Mouse (Mus musculus): ENCODE measurements around the gene Ehhadh.
"Not testable (repeated sequence)": the region's sequence is repeated elsewhere in the genome, so short reads cannot be mapped to it uniquely, and the experiment has no call there.

Gene Ehhadh

GRCm38 (mm10) chr16:21793875-21794696 lies 6.5 kb upstream of the Ehhadh start, which contains the start of gene Map3k13:
Map3k13 (plus strand) TSS chr16:21794346.
- peak; percentile 95 for DNase-seq (ENCODE audit: low spot score)

- not testable (repeated sequence) for DNase-seq (ENCODE audit: low spot score)
These were observed 5.6 kb upstream of the Ehhadh start for GRCm38 (mm10) chr16:21793080-21793810.

GRCm38 (mm10) chr16:21791779-21792178 lies 4.2 kb upstream of the Ehhadh start:
- no peak for DNase-seq (ENCODE audit: low spot score)

DNA sequence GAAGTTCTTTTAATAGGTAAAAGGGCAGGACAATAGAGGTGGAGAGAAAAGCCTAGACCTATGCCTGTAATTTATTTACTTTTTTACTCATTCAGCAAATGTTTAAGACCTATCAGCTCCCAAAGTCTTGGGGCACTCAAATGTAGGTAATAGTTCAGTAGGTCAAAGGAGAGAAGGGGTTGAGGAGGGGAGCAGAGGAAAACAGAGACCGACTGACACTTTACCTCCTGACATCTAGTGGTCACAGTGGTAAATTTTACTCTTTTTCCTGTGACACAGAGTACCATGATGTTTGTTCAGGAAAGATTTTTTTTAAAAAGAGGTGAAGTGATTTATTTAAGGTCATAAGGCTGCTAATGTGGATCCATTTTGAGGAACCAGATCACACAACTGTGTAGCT lies 2.9 kb upstream of the Ehhadh start:
- DNase-seq (ENCODE audit: low spot score), result no peak

GRCm38 (mm10) chr16:21789180-21789579 lies 1.6 kb upstream of the Ehhadh start:
- DNase-seq (ENCODE audit: low spot score), result no peak

DNA sequence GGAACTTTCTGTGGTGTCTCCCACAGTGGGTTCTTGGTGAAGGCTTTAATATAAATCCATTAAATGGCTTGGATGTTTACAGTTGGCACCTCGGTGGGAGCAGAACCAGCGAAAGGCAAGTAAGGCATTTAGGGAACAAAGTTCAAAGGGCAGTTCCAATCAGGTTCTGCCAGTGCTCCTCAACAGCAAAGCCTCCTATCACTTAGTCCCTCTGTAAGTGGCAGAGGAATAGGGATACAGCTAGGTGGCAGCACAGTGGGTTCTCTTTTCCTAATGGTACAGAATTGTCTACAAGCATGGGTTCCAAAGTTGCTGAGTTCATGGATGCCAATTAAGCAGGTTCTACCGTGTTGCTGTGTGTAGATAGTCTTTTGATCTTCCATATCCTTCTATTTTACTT lies 974 bp upstream of the Ehhadh start:
- DNase-seq (ENCODE audit: low spot score), result no peak

- DNase-seq (ENCODE audit: low spot score), result no peak
These were observed 1.3 kb downstream of the Ehhadh start for GRCm38 (mm10) chr16:21786317-21786716.

- DNase-seq (ENCODE audit: low spot score), result no peak
These were observed 2.6 kb downstream of the Ehhadh start for GRCm38 (mm10) chr16:21785000-21785399.

- no peak for DNase-seq (ENCODE audit: low spot score)
These were observed 4.8 kb downstream of the Ehhadh start for GRCm38 (mm10) chr16:21782807-21783206.

DNA sequence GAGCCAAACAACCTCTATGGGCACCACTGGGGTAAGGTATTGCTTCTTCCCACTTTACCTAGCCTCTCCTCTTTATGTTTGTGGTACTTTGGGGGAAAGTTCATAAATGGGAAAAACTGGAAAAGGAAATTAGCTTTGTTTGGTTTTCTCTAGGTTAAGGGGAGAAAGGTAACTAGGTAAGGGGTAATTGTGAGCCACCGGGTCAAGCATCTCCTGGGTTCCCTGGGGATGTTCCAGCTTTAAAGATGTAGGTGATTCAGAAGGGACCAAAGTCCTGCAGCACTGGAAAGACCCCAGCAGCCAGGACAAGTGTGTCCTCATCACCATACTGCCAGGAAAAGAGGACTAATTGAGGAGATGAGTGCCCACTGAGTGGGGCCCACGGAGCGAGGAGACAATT lies 5.7 kb downstream of the Ehhadh start:
- no peak for DNase-seq (ENCODE audit: low spot score)

- DNase-seq (ENCODE audit: low spot score), result no peak
These were observed 6.3 kb downstream of the Ehhadh start for GRCm38 (mm10) chr16:21781277-21781676.

DNA sequence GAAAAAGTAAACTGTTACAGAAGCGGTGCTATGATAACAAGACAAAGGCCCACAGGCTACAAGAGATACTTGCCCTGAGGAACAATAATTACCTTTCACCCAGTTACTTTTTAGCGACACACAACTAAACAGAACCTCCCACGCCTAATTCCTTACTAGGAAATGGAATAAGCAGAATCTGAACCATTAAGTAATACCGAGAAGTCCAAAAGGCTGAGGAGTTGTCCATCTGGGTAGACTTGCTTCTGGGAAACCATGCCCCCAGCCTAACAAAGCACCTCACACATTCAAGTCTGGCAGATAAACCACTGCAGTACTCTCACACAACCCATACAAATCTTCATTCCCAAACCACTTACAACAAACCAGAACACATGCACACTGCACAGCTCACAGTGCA lies 8.5 kb downstream of the Ehhadh start:
- no peak for DNase-seq (ENCODE audit: low spot score)

DNA sequence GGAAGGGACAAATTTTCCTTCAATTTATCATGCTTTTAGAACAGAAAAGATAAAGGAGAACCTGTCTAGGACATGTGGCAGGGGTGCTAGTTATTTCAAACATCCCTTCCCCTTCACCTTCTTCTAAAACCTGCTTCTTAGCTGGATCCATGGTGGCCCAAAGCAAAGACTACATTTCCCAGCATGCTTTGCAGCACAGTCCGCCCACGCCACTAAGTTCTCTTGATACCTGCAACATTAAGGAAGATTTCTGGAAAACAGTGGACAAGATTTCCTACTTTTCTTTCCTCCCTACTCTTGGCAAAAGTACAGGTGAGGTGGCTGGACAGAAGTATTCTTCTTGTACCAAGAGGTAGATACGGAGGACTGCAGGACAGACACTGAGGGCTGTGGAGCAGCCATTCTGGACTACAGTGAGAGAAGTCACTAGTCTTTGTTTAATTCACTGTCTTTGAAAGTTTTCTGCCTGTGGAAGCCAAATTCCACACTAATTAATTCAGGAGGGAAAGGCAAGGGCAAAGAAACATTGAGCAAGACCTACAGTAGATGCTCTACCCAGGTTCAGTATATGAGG lies 9.2 kb downstream of the Ehhadh start:
- peak; percentile 25 for DNase-seq (ENCODE audit: low spot score)

GRCm38 (mm10) chr16:21774725-21775124 lies 12.9 kb downstream of the Ehhadh start:
- DNase-seq (ENCODE audit: low spot score), result no peak

- no peak for DNase-seq (ENCODE audit: low spot score)
These were observed 17.9 kb downstream of the Ehhadh start for GRCm38 (mm10) chr16:21769667-21770066.

DNA sequence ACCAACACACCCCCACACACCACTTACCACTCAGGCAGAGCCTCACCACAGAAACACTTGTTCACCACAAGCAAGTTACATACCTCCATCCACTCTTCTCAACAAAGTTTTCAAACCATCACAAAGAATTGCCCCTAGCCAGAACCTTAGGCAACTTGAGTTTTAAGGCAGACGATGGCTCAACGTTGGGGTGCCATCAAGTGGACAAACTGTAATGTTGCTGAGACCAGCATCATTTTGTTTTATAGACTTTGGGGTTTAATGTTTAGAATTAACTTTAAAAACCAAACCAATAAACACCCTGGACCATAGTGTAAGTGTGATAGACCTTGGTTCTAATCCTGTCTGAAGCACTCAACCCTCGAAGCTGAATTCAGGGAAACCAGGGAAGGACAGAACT lies 19.4 kb downstream of the Ehhadh start:
- DNase-seq (ENCODE audit: low spot score), result no peak

DNA sequence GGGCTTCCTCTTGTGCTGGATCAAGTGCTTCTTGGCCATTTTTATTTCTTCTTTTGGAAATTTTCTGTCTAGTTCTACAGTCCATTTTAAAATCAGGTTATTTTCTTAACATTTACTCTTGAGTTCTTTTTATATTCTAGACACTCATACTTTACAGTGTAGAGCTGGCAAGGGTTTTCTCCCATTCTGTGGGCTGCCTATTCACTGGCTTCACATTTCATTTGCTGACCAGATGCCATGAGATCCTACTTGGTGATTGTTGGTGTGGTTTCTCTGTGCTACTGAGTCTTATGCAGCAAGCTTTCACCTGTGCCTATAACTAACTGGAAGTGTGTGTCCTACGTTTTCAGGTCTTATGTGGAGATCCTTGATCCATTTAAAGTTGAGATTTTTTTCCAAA lies 29.2 kb downstream of the Ehhadh start:
- no peak for DNase-seq (ENCODE audit: low spot score)

DNA sequence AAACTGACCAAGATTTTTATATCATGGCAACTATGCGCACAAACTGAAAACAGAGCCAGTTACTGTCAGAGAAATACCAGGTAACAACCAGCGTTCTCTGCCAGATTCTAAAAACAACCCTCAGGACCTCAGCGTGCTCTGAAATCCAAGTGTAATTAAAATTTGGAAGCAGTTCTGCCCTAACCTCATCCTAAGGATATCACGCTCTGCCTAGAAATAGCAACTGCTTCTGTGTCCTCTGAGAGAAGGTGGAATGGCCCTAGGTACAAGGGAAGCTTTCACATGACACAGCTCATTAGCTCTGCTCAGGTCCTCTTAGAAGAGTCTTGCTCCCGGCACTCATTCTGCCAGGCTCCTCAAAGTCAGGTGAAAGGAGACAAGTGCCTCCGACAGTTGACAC lies 44.2 kb downstream of the Ehhadh start:
- no peak for DNase-seq (ENCODE audit: low spot score)

- DNase-seq (ENCODE audit: low spot score), result no peak
These were observed 44.7 kb downstream of the Ehhadh start for GRCm38 (mm10) chr16:21742898-21743297.

- no peak for DNase-seq (ENCODE audit: low spot score)
These were observed 45.3 kb downstream of the Ehhadh start for GRCm38 (mm10) chr16:21742191-21742870.

- DNase-seq (ENCODE audit: low spot score), result no peak
These were observed 46.1 kb downstream of the Ehhadh start for GRCm38 (mm10) chr16:21741542-21741941.

- DNase-seq (ENCODE audit: low spot score), result no peak
These were observed 52.0 kb downstream of the Ehhadh start for GRCm38 (mm10) chr16:21735638-21736037.
